Mouse (Mus musculus) left cerebral cortex, postnatal 10 days (tissue): ENCODE data around the gene Irf3. TPM values are rescaled to one million over a fixed set of nuclear protein-coding genes. Genes with fewer than 3 reads are reported as not detected.

Experiments used
- DNase-seq, 2 experiments: peaks; one replicate each; pipeline ENCODE4 v3.0.0; 2021 to 2022; ENCODE audit warnings: low spot score in 2 of 2, mixed read lengths in 1 of 2; ENCODE audit errors: extremely low spot score in 1 of 2
- intact Hi-C: fragments of 180-260 bp; cut with DNase I; formaldehyde crosslinking; loops from one replicate; pipeline ENCODE4 v1.15.1; 2025
- total RNA-seq, 2 experiments: library from RNA; stranded (reverse); gene quantifications; 2 replicates each; pipeline ENCODE4 v1.2.3; 2021

The Irf3 gene
- total RNA-seq, 2 experiments from 2014 or later = 25.5 to 32.2 TPM

- DNase-seq = peak in 1 of 2 experiments; percentile 45
- intact Hi-C loops = no loop called here
Measured at GRCm38 (mm10) chr7:45000539-45001114, 3.2 kb downstream of the Irf3 start.

DNA sequence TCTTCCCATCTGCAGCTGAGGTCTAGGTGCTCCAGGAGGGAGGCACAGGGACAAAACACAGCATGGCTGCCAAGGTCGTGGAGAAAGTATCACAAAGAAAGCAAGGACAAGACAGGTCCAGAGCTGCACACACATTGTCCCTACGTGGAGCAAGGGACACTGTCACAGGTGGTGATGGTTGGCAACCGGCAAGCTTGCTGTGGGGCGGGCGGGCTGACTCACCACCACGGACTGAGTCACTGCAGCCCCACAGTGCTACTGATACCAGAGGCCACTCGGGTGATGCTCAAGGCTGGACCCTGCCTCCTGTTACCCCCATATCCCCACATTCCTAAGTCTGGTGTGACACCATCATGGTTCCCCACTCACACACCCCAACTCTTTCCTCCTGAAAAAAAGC, 5.0 kb downstream of the Irf3 start:
- no peak for DNase-seq
- intact Hi-C loops = no loop called here

- intact Hi-C loops = no loop called here
- no peak for DNase-seq
Measured at GRCm38 (mm10) chr7:45004546-45004945, 7.1 kb downstream of the Irf3 start.

DNA sequence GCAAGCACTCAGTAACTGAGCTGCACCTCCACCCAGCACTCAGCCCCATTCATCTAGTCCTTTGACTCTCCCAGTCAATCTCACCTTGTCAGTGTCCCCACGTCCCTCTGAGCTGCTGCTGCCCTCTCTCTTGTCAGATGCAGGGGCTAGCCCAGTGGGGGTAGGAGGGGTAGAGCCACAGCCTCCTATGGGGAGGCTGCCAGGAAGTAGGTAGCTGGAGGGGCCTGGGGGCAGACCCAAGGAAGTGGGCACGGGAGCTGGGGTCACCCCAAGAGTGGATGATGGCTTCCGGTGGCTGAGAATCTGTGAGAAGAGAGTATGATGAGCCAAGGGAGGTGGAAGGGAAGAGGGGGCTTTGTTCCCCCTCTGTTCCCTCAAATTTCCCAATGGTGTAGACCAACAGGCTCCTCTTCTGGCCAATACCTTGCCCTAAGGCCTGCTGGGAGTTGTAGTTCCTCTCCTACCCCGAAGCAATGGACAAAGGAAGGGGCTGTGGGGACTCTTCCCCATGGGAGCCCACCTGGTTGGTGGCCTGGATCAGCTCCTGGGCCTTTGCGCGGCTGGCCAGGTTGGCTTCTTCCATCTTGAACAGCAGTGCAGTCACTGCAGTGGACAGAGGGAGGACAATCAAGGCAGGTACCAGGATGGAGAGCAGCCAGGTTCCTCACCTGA, 8.0 kb downstream of the Irf3 start:
- intact Hi-C loops = no loop called here

GRCm38 (mm10) chr7:45006503-45006902, 9.1 kb downstream of the Irf3 start:
- DNase-seq = peak in 1 of 2 experiments; percentile 27
- intact Hi-C loops = no loop called here

More for the DNA sequence above, 8.0 kb downstream of the Irf3 start:
- no peak for DNase-seq

- intact Hi-C loops = no loop called here
- peak in 1 of 2 experiments; percentile 31 for DNase-seq
Measured at GRCm38 (mm10) chr7:45007141-45007540, 9.7 kb downstream of the Irf3 start.

- DNase-seq = no peak
- intact Hi-C loops = no loop called here
Measured at GRCm38 (mm10) chr7:45007846-45008245, 10.4 kb downstream of the Irf3 start.

- intact Hi-C loops = no loop called here
- DNase-seq = no peak
Measured at GRCm38 (mm10) chr7:45008411-45008810, 11.0 kb downstream of the Irf3 start.

DNA sequence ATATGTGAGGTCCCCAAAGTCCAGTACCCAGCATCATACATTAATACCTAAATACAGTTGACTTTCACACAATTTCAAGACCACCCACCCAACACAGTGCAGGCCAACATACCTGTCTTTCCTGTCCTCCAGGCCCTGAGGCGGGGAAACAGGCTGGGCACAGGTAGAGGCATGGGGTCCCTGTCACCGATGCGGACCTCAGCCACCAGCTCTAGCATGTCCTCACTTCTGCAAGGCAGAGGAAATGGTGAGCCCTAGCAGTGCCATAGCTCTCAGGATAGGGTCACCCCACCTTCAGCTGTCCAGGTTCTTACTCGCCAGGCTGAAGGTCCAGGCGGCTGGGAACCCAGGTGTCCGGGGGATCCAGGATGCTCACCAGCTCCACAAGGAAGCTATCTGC, 14.6 kb downstream of the Irf3 start:
- DNase-seq = no peak

GRCm38 (mm10) chr7:45012824-45013223, 15.4 kb downstream of the Irf3 start:
- DNase-seq = no peak
- intact Hi-C loops = no loop called here

More for the DNA sequence above, 14.6 kb downstream of the Irf3 start:
- intact Hi-C loops = no loop called here

DNA sequence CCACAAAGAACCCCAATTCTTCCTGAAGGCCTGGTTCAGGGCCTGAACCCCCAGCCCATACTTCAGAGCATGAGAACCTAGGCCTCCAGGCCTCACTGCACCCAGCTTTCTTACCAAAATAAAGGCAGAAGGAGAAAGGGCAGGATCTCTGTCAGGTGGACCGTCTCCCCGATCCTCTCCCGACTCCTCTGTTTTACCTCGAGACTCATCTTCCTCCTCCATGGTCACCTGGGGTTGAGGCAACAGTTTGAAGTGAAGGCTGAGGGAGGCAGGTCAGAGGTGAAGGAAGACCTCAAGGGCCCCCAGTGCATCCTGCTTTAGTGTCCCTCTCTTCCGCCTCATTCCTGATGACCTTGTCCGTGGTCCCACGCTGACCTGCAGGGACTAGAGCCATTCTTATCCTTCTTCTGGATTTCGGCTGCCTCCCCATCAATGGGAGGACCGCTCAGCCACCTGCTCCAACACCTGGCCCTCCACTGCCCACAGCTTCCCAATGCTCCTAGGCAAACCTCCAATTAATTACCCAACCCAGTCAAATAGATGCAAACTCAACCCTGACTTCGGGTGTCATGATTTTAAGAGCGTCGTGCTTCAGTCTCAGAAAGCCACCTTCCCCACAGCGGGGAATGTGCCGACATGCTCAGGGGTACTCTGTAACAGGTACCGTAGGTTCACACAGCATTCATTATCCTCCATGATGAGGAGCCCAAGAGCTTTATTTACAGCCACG, 16.1 kb downstream of the Irf3 start:
- intact Hi-C loops = no loop called here
- no peak for DNase-seq

DNA sequence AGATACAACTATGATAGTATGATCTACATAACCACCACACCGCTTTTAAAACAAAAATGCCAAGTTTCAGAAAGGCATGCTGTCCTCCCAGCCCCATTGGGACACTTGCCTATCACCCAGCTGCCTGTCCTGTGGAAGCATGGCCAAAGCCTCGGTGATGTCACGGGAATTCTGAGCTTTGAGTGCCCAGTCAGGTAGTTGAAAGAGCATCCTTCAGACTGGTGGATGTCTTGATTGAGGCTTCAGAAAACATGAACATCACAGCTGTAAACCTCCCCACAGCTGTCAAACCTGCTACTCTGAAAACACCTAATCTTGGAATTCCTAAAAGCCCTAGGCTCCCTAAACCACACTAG, 16.6 kb downstream of the Irf3 start:
- intact Hi-C loops = no loop called here
- DNase-seq = no peak

DNA sequence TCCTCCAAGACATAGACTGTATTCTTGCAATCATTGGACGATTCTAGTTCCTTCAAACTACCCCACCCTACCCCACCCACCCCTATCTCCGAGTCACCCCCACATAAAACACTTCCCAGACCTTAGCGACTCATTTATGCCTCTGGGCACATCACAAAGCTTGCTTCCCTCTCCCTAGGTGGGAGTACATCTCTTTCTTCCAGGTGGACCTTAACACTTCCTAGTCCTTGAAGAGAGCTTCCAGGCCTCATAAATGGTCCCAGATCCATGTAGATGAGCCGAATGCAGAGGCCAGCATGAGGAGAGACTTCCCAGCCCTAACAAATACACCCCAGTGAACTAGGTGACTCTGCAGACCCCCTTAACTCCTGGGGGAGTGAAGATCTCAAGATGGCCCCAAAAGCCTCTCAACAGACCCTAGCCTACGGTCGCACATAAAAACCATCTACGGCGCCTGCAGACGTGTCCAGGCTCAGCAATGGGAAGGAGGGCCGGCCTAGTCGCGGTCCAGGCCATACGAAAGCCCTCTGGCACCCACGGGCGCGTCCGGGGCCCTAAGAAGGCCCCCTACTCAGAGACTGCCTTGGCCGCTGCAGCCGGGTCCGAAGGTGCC, 18.0 kb downstream of the Irf3 start:
- intact Hi-C loops = loop anchor here (5.0 kb wide), 1 partner anchor 37 kb away; the partner anchor contains the start of gene Prr12
- no peak for DNase-seq

- DNase-seq = peak; percentile 100
- intact Hi-C loops = loop anchor here (5.0 kb wide), 1 partner anchor 36 kb away; the partner anchor contains the start of gene Prr12
Measured at GRCm38 (mm10) chr7:45015957-45016612, 18.6 kb downstream of the Irf3 start, which contains the start of gene Scaf1. Gene Scaf1 (minus strand): TSS chr7:45016363.

DNA sequence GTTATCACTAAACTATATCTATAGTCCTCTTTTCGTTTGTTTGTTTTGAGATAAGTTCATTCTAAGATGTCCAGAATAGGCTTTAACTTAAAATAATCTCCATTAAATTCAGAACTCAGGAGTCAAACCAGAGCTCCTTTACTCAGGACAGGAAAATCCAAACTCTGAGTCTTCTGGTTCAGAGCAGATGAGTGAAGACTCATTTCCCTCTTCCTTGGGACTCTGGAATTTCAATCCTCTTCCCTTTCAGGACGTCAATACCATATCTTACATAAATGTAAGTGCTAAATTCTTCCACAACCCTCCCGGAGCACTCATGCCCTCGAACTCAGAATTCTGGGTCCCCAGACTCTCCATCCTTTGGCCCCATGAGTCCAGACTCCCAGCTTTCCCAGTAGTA, 19.3 kb downstream of the Irf3 start:
- intact Hi-C loops = loop anchor here (5.0 kb wide), 1 partner anchor 36 kb away; the partner anchor contains the start of gene Prr12
- no peak for DNase-seq

GRCm38 (mm10) chr7:45017242-45018061, 20.0 kb downstream of the Irf3 start, which contains the start of gene Rras:
Gene Rras (plus strand): TSS chr7:45017961.
- intact Hi-C loops = loop anchor here (5.0 kb wide), 1 partner anchor 35 kb away; the partner anchor contains the start of gene Prr12
- peak; percentile 88 to 94 for DNase-seq

DNA sequence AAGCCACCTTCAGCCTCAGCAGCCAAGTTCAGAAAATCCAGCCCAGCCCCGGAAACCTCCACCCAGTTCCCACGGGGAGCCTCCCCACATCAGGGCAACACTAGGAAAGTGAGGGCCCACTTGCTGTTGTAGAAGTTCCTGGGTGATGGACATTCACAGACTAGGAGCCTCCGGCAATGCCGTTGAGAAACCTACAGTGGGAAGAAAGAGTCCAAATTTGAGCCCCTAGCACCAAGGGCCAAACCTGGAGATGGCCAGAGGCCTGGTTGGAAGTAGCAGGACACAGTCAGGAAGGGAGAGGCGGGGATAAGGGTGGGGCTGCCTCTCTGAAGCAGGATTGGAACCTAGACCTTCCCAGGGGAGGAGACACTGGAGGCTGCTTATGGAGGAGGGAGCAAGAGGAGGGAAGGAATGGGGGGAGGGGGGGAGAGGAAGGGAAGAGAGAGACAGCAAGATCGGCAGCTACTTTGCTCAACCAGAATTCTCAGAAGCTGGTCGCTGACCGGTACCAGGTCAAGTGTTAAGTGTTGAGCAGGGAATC, 21.7 kb downstream of the Irf3 start:
- DNase-seq = peak in 1 of 2 experiments; percentile 84
- intact Hi-C loops = loop anchor here (5.0 kb wide), 1 partner anchor 33 kb away; the partner anchor contains the start of gene Prr12

DNA sequence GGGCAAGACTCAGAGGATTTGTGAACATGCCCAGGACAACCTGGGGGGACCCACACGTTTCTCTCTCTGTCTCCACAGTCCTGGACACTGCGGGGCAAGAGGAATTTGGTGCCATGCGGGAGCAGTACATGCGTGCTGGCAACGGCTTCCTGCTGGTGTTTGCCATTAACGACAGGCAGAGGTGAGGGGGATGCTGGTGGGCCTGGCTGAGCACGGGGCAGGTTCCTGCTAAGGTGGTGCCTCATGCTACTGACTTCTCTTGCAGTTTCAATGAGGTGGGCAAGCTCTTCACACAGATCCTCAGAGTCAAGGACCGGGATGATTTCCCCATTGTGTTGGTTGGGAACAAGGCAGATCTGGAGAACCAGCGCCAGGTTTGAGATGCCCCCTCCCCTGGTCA, 22.8 kb downstream of the Irf3 start:
- intact Hi-C loops = no loop called here
- DNase-seq = no peak
